Mouse (Mus musculus) kidney, postnatal 14 days (tissue): Measurements from ENCODE around the gene Prkca.

ENCODE experiments used
- DNase-seq: peaks from one replicate; pipeline ENCODE4 v3.0.0; 2022; ENCODE audit warnings: mixed read lengths

Prkca gene

DNA sequence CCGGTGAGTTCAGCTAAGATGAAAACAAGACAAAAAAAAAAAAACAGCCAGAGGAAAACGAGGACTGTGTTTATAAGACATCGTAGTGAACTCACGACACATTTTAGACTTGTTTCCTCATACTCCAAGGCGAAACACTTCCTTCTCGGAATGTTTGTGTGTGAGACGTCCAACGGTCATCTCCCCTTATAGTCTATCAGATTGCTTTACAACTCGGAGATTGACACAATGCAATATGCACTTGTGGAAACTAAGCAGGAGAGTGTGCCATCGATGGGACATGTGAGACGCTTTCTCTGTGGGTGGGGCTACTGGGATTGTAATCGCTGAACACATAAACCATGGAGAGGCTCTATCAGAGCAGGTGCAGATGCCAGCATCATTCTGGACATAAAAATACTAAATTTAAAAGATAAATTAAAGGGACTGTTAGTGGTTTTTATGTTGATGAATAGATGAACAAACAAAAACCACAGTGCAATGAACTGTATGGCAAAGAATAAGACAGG, 49.4 kb downstream of the Prkca start:
- DNase-seq, result no peak

DNA sequence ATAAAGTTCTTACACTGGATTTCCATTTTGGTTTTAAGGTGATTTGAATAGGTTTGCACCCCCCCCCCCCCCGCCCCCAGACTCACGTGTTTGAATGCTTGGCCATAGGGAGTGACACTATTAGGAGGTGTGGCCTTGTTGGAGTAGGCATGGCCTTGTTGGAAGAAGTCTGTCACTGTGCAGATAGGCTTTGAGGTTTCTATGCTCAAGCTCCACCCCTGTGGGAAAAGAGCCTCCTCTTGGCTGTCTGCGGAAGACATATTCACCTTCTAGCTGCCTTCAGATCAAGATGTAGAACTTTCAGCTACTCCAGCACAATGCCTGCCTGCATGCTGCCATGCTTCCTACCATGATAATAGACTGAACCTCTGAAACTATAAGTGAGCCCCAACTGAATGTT, 49.9 kb downstream of the Prkca start:
- DNase-seq, result no peak

- DNase-seq, result no peak
Measured at GRCm38 (mm10) chr11:108289192-108289591, 54.5 kb downstream of the Prkca start.

DNA sequence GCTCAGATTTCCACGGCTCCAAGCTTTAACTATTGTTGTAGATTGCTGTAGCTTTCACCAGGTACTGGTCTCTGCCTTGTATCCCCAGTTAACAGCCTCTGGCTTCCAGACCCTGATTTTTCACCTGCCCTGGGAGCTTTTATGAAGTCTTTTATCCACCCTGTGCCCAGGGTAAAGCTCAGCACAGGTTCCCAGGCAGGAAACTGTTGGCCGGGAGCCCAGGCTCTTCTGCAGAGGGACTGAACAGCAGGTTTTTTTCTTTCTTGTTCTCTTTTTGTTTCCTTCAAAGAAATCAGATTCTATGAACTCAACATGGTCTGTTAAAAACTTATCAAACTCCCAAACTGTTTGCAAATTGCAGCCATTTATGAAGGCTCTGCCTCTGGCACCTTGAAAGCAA, 56.4 kb downstream of the Prkca start:
- peak; percentile 72 for DNase-seq

- no peak for DNase-seq
Measured at GRCm38 (mm10) chr11:108285046-108285445, 58.7 kb downstream of the Prkca start.

- DNase-seq, result no peak
Measured at GRCm38 (mm10) chr11:108282850-108283459, 60.8 kb downstream of the Prkca start.

- no peak for DNase-seq
Measured at GRCm38 (mm10) chr11:108279748-108280373, 63.9 kb downstream of the Prkca start.

DNA sequence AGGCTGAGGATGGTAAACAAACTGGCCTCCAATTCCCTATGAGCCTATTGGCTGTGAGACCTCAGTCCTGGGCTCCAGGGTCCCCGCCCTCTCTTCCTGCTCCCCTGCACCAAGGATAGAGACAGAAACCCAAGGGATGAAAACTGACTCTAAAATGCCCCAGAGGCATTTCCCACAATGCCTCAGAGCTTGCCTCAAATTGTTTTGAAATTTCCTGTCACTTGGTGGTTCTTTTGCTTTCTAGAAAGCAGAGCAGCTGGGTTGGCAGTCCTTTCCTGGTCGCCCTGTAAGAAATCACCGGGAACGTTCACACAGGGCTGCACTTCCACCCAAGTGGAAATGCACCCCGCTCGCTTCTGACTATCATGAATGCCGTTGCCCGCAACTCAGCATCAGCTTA, 66.6 kb downstream of the Prkca start:
- no peak for DNase-seq

GRCm38 (mm10) chr11:108276148-108276547, 67.6 kb downstream of the Prkca start:
- DNase-seq, result peak; percentile 32

DNA sequence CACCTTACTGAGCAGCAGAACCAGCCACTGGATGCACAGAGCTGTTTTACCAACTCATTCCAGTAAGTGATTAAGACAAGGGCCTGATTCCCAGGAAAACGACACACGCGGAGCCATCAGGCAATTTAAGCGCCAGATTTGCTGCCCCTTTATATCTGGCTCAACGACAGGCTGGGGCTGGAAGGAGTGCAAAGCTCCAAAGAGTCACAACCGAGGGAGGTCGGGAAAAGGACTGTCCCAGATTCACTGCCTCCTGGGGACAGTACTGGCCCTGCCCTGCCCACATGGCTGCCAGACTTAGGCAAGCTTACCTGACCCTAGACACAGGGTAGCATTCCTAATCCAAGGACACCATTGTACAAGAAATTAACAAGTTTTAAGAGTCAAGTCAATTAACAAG, 69.7 kb downstream of the Prkca start:
- DNase-seq, result no peak

- DNase-seq, result no peak
Measured at GRCm38 (mm10) chr11:108273415-108273965, 70.2 kb downstream of the Prkca start.

- no peak for DNase-seq
Measured at GRCm38 (mm10) chr11:108272601-108273414, 70.9 kb downstream of the Prkca start.

DNA sequence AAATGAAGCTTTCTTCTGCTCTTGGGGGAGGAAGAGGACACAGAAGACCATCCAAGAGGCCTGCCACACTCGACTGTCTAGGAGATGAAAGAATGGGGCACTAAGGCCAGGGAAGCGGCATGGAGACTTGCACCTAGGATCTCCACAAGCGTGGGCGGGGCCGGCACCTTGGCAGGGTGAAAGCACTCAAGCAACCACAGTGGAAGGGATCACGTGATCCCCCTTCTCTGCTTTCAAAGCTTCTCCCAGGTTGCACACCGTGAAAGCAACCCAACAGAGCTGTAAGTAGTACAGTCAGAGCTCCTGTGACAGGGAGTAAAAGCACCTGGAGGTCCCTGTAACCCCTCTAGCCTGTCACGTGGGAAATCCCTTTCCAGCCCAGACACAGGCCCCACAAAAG, 72.4 kb downstream of the Prkca start:
- DNase-seq, result peak; percentile 35

GRCm38 (mm10) chr11:108269516-108269915, 74.2 kb downstream of the Prkca start:
- DNase-seq, result no peak

- no peak for DNase-seq
Measured at GRCm38 (mm10) chr11:108268421-108269322, 75.1 kb downstream of the Prkca start.

- peak; percentile 45 for DNase-seq
Measured at GRCm38 (mm10) chr11:108267825-108268224, 75.9 kb downstream of the Prkca start.

- DNase-seq, result no peak
Measured at GRCm38 (mm10) chr11:108267066-108267465, 76.7 kb downstream of the Prkca start.

DNA sequence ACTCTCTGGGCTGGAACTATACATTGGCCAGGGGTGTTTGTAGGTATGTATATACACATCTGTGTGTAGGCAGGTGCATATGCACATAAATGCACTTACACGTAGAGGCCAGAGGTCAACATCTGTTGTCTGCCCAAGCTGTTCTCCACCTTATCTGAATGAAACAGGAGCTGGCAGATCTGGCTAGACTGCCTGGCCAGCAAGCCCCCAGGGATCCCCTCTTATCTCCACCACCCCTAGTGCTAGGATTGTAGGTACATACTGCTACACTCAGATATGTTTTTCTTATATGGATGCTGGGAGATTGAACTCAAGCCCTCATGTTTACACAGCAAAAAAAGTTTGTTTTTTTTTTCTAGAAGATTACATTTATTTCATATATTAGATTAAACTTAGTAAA, 79.9 kb downstream of the Prkca start:
- no peak for DNase-seq

GRCm38 (mm10) chr11:108263406-108263805, 80.3 kb downstream of the Prkca start:
- no peak for DNase-seq

DNA sequence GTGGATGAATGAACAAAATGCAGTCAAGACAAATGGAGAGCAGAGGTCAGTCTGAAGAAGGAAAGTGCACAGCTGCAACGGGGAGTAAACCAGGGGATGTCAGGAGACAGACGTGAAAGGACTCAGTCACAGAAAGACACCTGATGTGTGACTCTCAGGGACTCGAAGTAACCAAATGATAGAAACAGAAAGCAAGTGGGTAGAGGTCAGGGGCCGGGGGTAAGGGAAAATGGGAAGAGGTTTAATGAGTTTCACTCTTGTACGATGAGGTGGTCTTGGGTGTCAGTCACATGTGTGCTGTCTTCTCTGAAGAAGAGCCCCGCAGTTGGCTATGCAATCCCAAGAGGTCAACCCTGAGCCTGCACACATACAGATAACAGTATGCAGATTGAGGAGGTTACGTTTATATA, 82.0 kb downstream of the Prkca start:
- DNase-seq, result no peak

- no peak for DNase-seq
Measured at GRCm38 (mm10) chr11:108260775-108261517, 82.8 kb downstream of the Prkca start.

DNA sequence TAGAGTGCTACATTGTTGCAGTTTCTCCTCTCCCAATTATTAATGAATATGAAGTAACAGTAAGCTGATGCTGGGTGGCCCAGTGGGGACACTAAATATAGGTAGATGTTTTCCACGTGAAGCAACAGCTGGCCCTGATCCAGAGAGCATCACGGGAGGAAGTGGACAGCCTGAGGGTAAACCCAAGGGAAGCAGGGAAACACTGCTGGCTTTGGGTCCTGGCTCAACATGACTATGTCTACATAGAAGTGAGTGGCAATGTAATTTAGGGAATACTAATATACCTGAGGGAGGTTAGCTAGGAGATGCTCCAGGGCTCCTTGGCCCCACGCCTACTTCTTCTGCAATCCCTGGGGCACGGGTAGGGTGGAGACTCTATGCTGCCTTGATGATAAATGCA, 84.3 kb downstream of the Prkca start:
- DNase-seq, result no peak
